Mouse (Mus musculus): Measurements from ENCODE around the gene Pkp4. TPM values are rescaled to one million over a fixed set of nuclear protein-coding genes. Genes with fewer than 3 reads are reported as not detected.

The Pkp4 gene
- polyA plus RNA-seq, 1 experiment: 20.4 TPM

- TF ChIP-seq FLI1 (IDR thresholded peaks at IDR 0.05; ENCODE audit: low read length) (no peak), GATA1 (IDR thresholded peaks at IDR 0.05; ENCODE audit: borderline replicate concordance, low read length) (no peak)
- Histone ChIP-seq H3K4me1 (peaks cover 24% of the 10 kb centered on the region), H3K4me3 (replicated peaks) (no peak overlapping the region), H3K27me3 (replicated peaks) (no peaks in the 10 kb centered on the region), H3K9me3 (no peaks in the 10 kb centered on the region), H3K36me3 (replicated peaks; ENCODE audit: low read length) (peaks cover 27% of the 10 kb centered on the region)
These were observed 68.7 kb downstream of the Pkp4 start for GRCm38 (mm10) chr2:59229250-59229895.

GRCm38 (mm10) chr2:59230656-59231055 is 70.0 kb downstream of the Pkp4 start:
- peaks cover 25% of the 10 kb centered on the region for H3K36me3 ChIP-seq (replicated peaks; ENCODE audit: low read length)

GRCm38 (mm10) chr2:59231514-59231913 is 70.9 kb downstream of the Pkp4 start:
- no peaks in the 10 kb centered on the region for H3K27me3 ChIP-seq (replicated peaks)
- TF ChIP-seq GATA1 (IDR thresholded peaks at IDR 0.05; ENCODE audit: borderline replicate concordance, low read length) (no peak), FLI1 (IDR thresholded peaks at IDR 0.05; ENCODE audit: low read length) (no peak)
- H3K9me3 ChIP-seq: no peaks in the 10 kb centered on the region
- peak overlapping the region; percentile 44 for H3K4me3 ChIP-seq (replicated peaks)
- peaks cover 24% of the 10 kb centered on the region for H3K4me1 ChIP-seq
- peaks cover 25% of the 10 kb centered on the region for H3K36me3 ChIP-seq (replicated peaks; ENCODE audit: low read length)

More at GRCm38 (mm10) chr2:59230656-59231055, 70.0 kb downstream of the Pkp4 start:
- H3K9me3 ChIP-seq: no peaks in the 10 kb centered on the region
- peaks cover 24% of the 10 kb centered on the region for H3K4me1 ChIP-seq
- no peaks in the 10 kb centered on the region for H3K27me3 ChIP-seq (replicated peaks)
- no peak overlapping the region for H3K4me3 ChIP-seq (replicated peaks)
- TF ChIP-seq GATA1 (IDR thresholded peaks at IDR 0.05; ENCODE audit: borderline replicate concordance, low read length) (no peak), FLI1 (IDR thresholded peaks at IDR 0.05; ENCODE audit: low read length) (no peak)

GRCm38 (mm10) chr2:59233294-59233923 is 72.8 kb downstream of the Pkp4 start:
- peaks cover 18% of the 10 kb centered on the region for H3K4me1 ChIP-seq
- H3K9me3 ChIP-seq: peaks cover 5% of the 10 kb centered on the region
- TF ChIP-seq GATA1 (IDR thresholded peaks at IDR 0.05; ENCODE audit: borderline replicate concordance, low read length): no peak
- no peak for TF ChIP-seq FLI1 (IDR thresholded peaks at IDR 0.05; ENCODE audit: low read length)
- no peaks in the 10 kb centered on the region for H3K27me3 ChIP-seq (replicated peaks)
- H3K36me3 ChIP-seq (replicated peaks; ENCODE audit: low read length): peaks cover 36% of the 10 kb centered on the region
- H3K4me3 ChIP-seq (replicated peaks): no peak overlapping the region

- H3K4me3 ChIP-seq (replicated peaks): no peak overlapping the region
- no peaks in the 10 kb centered on the region for H3K27me3 ChIP-seq (replicated peaks)
- peaks cover 9% of the 10 kb centered on the region for H3K9me3 ChIP-seq
- peaks cover 18% of the 10 kb centered on the region for H3K4me1 ChIP-seq
- TF ChIP-seq FLI1 (IDR thresholded peaks at IDR 0.05; ENCODE audit: low read length) (no peak), GATA1 (IDR thresholded peaks at IDR 0.05; ENCODE audit: borderline replicate concordance, low read length) (no peak)
- H3K36me3 ChIP-seq (replicated peaks; ENCODE audit: low read length): peaks cover 36% of the 10 kb centered on the region
These were observed 73.3 kb downstream of the Pkp4 start for GRCm38 (mm10) chr2:59233936-59234335.

- Histone ChIP-seq H3K36me3 (replicated peaks; ENCODE audit: low read length) (peaks cover 34% of the 10 kb centered on the region), H3K4me1 (peaks cover 12% of the 10 kb centered on the region), H3K9me3 (peaks cover 13% of the 10 kb centered on the region), H3K27me3 (replicated peaks) (no peaks in the 10 kb centered on the region), H3K4me3 (replicated peaks) (no peak overlapping the region)
- TF ChIP-seq FLI1 (IDR thresholded peaks at IDR 0.05; ENCODE audit: low read length) (no peak), GATA1 (IDR thresholded peaks at IDR 0.05; ENCODE audit: borderline replicate concordance, low read length) (no peak)
These were observed 73.9 kb downstream of the Pkp4 start for GRCm38 (mm10) chr2:59234537-59234936.

- peaks cover 38% of the 10 kb centered on the region for H3K36me3 ChIP-seq (replicated peaks; ENCODE audit: low read length)
- no peak overlapping the region for H3K4me3 ChIP-seq (replicated peaks)
- TF ChIP-seq GATA1 (IDR thresholded peaks at IDR 0.05; ENCODE audit: borderline replicate concordance, low read length): no peak
- TF ChIP-seq FLI1 (IDR thresholded peaks at IDR 0.05; ENCODE audit: low read length): no peak
- H3K9me3 ChIP-seq: peaks cover 22% of the 10 kb centered on the region
- no peaks in the 10 kb centered on the region for H3K27me3 ChIP-seq (replicated peaks)
- peaks cover 25% of the 10 kb centered on the region for H3K4me1 ChIP-seq
These were observed 79.3 kb downstream of the Pkp4 start for GRCm38 (mm10) chr2:59239841-59240395.

GRCm38 (mm10) chr2:59242117-59242516 is 81.5 kb downstream of the Pkp4 start:
- TF ChIP-seq FLI1 (IDR thresholded peaks at IDR 0.05; ENCODE audit: low read length) (no peak), GATA1 (IDR thresholded peaks at IDR 0.05; ENCODE audit: borderline replicate concordance, low read length) (no peak)
- peaks cover 22% of the 10 kb centered on the region for H3K9me3 ChIP-seq
- H3K36me3 ChIP-seq (replicated peaks; ENCODE audit: low read length): peaks cover 36% of the 10 kb centered on the region
- H3K4me1 ChIP-seq: peaks cover 43% of the 10 kb centered on the region
- H3K4me3 ChIP-seq (replicated peaks): no peak overlapping the region
- H3K27me3 ChIP-seq (replicated peaks): no peaks in the 10 kb centered on the region

- TF ChIP-seq FLI1 (IDR thresholded peaks at IDR 0.05; ENCODE audit: low read length) (no peak), GATA1 (IDR thresholded peaks at IDR 0.05; ENCODE audit: borderline replicate concordance, low read length) (no peak)
- H3K9me3 ChIP-seq: peaks cover 9% of the 10 kb centered on the region; the same call in 1 of the 2 replicates
- H3K36me3 ChIP-seq (replicated peaks; ENCODE audit: low read length): peaks cover 20% of the 10 kb centered on the region
- no peaks in the 10 kb centered on the region for H3K27me3 ChIP-seq (replicated peaks)
- peaks cover 43% of the 10 kb centered on the region for H3K4me1 ChIP-seq
- peak overlapping the region; percentile 75 for H3K4me3 ChIP-seq (replicated peaks)
These were observed 83.8 kb downstream of the Pkp4 start for GRCm38 (mm10) chr2:59244273-59245097.
